ENCODE assay signal across 20 mouse cellular contexts in genomic region chr14:34296350-34296749, GRCm38 (mm10). TPM values are rescaled to one million over a fixed set of nuclear protein-coding genes. Genes with fewer than 3 reads are reported as not detected.
DNase-seq lines count a peak whose midpoint lies in the region; ATAC-seq and TF ChIP-seq lines count a peak whose summit lies in the region.
"Had no signal": no experiment of that assay in that cellular context is flagged by ENCODE, and none has a peak within 500 bp of the region (broad histone marks: within the 10 kb centered on the region; RNA-seq: fewer than 3 reads in every experiment).

No protein-coding gene starts in this region.

- no peak overlapping the region for H3K4me2 ChIP-seq in kidney, postnatal 0 days (ENCODE audit: low read length)
- H3K4me2 ChIP-seq: embryonic facial prominence, embryonic 13.5 days; hindbrain, embryonic 14.5 days; lung, embryonic 14.5 days; midbrain, embryonic 11.5 days had no signal

- H3K9ac ChIP-seq in kidney, postnatal 0 days (ENCODE audit: low read depth, low read length), result no peak overlapping the region
- H3K9ac ChIP-seq: embryonic facial prominence, embryonic 13.5 days; hindbrain, embryonic 14.5 days; lung, embryonic 14.5 days had no signal

- H3K4me1 ChIP-seq in kidney, postnatal 0 days (replicated peaks; ENCODE audit: insufficient read depth, low read length), result peaks cover 9% of the 10 kb centered on the region; the same call in 1 of the 2 replicates
- H3K4me1 ChIP-seq in midbrain, embryonic 10.5 days, result 0 out of 2 replicates have a peak, but pooled peaks cover 2% of the 10 kb centered on the region

- no peak for TF ChIP-seq CTCF in kidney, postnatal 0 days (IDR thresholded peaks at IDR 0.05; ENCODE audit: low read depth)
- TF ChIP-seq CTCF in Patski (IDR thresholded peaks at IDR 0.05), result no peak

- no peaks in the 10 kb centered on the region for H3K36me3 ChIP-seq in kidney, postnatal 0 days (ENCODE audit: insufficient read depth, low read length)
- H3K36me3 ChIP-seq in midbrain, embryonic 10.5 days, result no peaks in the 10 kb centered on the region

- DNase-seq in kidney, postnatal 0 days (ENCODE audit: low spot score), result no peak
- no peak for DNase-seq in kidney, postnatal 25 days
- DNase-seq in A20 (ENCODE audit: low read depth, low spot score), result peak; percentile 80
- DNase-seq in Patski (ENCODE audit: low read depth, low spot score), result no peak
- DNase-seq in midbrain, embryonic 10.5 days (ENCODE audit: low spot score), result no peak
- no peak for DNase-seq in left cerebral cortex, postnatal 4 days
- DNase-seq: cerebellum, adult 11-12 months; gastrocnemius, postnatal 36 days; layer of hippocampus, adult 9-11 months; lung, embryonic 14.5 days; right cerebral cortex, adult 18-20 months; thymus, adult 18-20 months had no signal

- CTCF ChIA-PET in Patski (lab: Charles Lee), result interaction anchor here (0.9 to 1.7 kb wide), 6 partner anchors 10 to 58 kb away, joined by 3 to 7 read pairs (median 4); no protein-coding TSS in a partner anchor

- H3K9me3 ChIP-seq in kidney, postnatal 0 days (replicated peaks; ENCODE audit: low read length), result no peaks in the 10 kb centered on the region
- H3K9me3 ChIP-seq in midbrain, embryonic 10.5 days (replicated peaks), result no peaks in the 10 kb centered on the region
- H3K9me3 ChIP-seq: embryonic facial prominence, embryonic 13.5 days had no signal

- no peaks in the 10 kb centered on the region for H3K27me3 ChIP-seq in kidney, postnatal 0 days (ENCODE audit: insufficient read depth, low read length)
- H3K27me3 ChIP-seq in Patski, result no peaks in the 10 kb centered on the region
- no peaks in the 10 kb centered on the region for H3K27me3 ChIP-seq in midbrain, embryonic 10.5 days (ENCODE audit: low read depth, poor library complexity, severe bottlenecking)
- H3K27me3 ChIP-seq: embryonic facial prominence, embryonic 13.5 days had no signal

- no peak for ATAC-seq in kidney, postnatal 0 days (replicated peaks; ENCODE audit: low FRiP score, low read depth)
- peak; percentile 40 for ATAC-seq in Patski
- ATAC-seq in megakaryocyte progenitor cell, adult 5-6 weeks (replicated peaks; ENCODE audit: poor library complexity), result peak; percentile 81

- H3K4me3 ChIP-seq in kidney, postnatal 0 days (replicated peaks; ENCODE audit: low read depth, low read length), result no peak overlapping the region
- no peak overlapping the region for H3K4me3 ChIP-seq in midbrain, embryonic 10.5 days
- H3K4me3 ChIP-seq: embryonic facial prominence, embryonic 13.5 days had no signal

- in situ Hi-C loops in Patski (cut with MboI; ENCODE audit: low pct_unique_long_range_greater_than_20kb), result no loop called here

- 60% methylated on average over 7 of the region's 7 CpGs for WGBS in kidney, postnatal 0 days
- WGBS in midbrain, embryonic 10.5 days, result 91% methylated on average over 7 of the region's 7 CpGs

- POLR2A ChIA-PET in Patski (lab: Charles Lee), result interaction anchor here (0.6 kb wide), 1 partner anchor 252 kb away, joined by 3 read pairs; no protein-coding TSS in a partner anchor

- intact Hi-C loops in left cerebral cortex, postnatal 4 days (cut with DNase I), result no loop called here

- peak overlapping the region; percentile 25; the same call in 1 of the 2 replicates for H3K27ac ChIP-seq in kidney, postnatal 0 days
- no peak overlapping the region for H3K27ac ChIP-seq in midbrain, embryonic 10.5 days (replicated peaks)
- H3K27ac ChIP-seq: embryonic facial prominence, embryonic 13.5 days; hindbrain, embryonic 14.5 days had no signal

RNA-seq across cellular contexts. Expression of gene Shld2, which starts 13.9 kb away (rescaled TPM):
- 11.5 and 11.8 TPM in 2 replicates for polyA plus RNA-seq in kidney, postnatal 0 days (2015; fragmentation: Nextera tagmentation; extraction: Ambion mirVana)
- 7.0 TPM for polyA plus RNA-seq in Patski (2021)
- 7.9 and 13.2 TPM in 2 replicates for total RNA-seq in megakaryocyte progenitor cell, adult 5-6 weeks (2015)
- total RNA-seq in megakaryocyte progenitor cell, adult 5-6 weeks (2017), result 13.3 and 14.2 TPM in 2 replicates
- 6.6 and 7.1 TPM in 2 replicates for polyA plus RNA-seq in midbrain, embryonic 10.5 days (2016; fragmentation: Nextera tagmentation; extraction: Ambion mirVana)
- 10 to 100 TPM in 1 of 2 experiments, 1 to 10 TPM in 1; 9.4 to 11.0 TPM for total RNA-seq in left cerebral cortex, postnatal 4 days (2021)

RNA-seq across cellular contexts. Expression of gene Glud1, which starts 14.2 kb away (rescaled TPM):
- 160 and 161 TPM in 2 replicates for polyA plus RNA-seq in kidney, postnatal 0 days (2015; fragmentation: Nextera tagmentation; extraction: Ambion mirVana)
- polyA plus RNA-seq in Patski (2021), result 263 TPM
- total RNA-seq in megakaryocyte progenitor cell, adult 5-6 weeks (2015), result 182 and 187 TPM in 2 replicates
- 118 and 134 TPM in 2 replicates for total RNA-seq in megakaryocyte progenitor cell, adult 5-6 weeks (2017)
- 75.5 and 79.6 TPM in 2 replicates for polyA plus RNA-seq in midbrain, embryonic 10.5 days (2016; fragmentation: Nextera tagmentation; extraction: Ambion mirVana)
- total RNA-seq in left cerebral cortex, postnatal 4 days (2021), result 100 to 1,000 TPM; 299 TPM

RNA-seq across cellular contexts. Expression of gene Fam25c, which starts 58.9 kb away (rescaled TPM):
- polyA plus RNA-seq in kidney, postnatal 0 days (2015; fragmentation: Nextera tagmentation; extraction: Ambion mirVana), result 8.1 and 15.2 TPM in 2 replicates
- polyA plus RNA-seq in Patski (2021), result not detected
- not detected in 2 replicates for total RNA-seq in megakaryocyte progenitor cell, adult 5-6 weeks (2015)
- total RNA-seq in megakaryocyte progenitor cell, adult 5-6 weeks (2017), result not detected in 2 replicates
- polyA plus RNA-seq in midbrain, embryonic 10.5 days (2016; fragmentation: Nextera tagmentation; extraction: Ambion mirVana), result not detected in 2 replicates
- total RNA-seq in left cerebral cortex, postnatal 4 days (2021), result 1 to 10 TPM in 1 of 2 experiments, not detected in 1; 1.0 TPM
- total RNA-seq: gastrocnemius, postnatal 36 days had no signal
- polyA plus RNA-seq: cortical plate, adult 2 months; forebrain, embryonic 11.5 days; heart, embryonic 16.5 days; hindbrain, embryonic 14.5 days; intestine, embryonic 16.5 days; lung, embryonic 14.5 days; midbrain, embryonic 11.5 days had no signal
